Mouse (Mus musculus): ENCODE measurements around the gene Spon1. TPM values are rescaled to one million over a fixed set of nuclear protein-coding genes. Genes with fewer than 3 reads are reported as not detected.

Spon1 gene
- polyA plus RNA-seq (2015; fragmentation: Illumina TruSeq; extraction: RNeasy Lipid Tissue Mini Kit (QIAGEN cat#74804); ENCODE audit: insufficient read depth, low replicate concordance) = 2.7 TPM

DNA sequence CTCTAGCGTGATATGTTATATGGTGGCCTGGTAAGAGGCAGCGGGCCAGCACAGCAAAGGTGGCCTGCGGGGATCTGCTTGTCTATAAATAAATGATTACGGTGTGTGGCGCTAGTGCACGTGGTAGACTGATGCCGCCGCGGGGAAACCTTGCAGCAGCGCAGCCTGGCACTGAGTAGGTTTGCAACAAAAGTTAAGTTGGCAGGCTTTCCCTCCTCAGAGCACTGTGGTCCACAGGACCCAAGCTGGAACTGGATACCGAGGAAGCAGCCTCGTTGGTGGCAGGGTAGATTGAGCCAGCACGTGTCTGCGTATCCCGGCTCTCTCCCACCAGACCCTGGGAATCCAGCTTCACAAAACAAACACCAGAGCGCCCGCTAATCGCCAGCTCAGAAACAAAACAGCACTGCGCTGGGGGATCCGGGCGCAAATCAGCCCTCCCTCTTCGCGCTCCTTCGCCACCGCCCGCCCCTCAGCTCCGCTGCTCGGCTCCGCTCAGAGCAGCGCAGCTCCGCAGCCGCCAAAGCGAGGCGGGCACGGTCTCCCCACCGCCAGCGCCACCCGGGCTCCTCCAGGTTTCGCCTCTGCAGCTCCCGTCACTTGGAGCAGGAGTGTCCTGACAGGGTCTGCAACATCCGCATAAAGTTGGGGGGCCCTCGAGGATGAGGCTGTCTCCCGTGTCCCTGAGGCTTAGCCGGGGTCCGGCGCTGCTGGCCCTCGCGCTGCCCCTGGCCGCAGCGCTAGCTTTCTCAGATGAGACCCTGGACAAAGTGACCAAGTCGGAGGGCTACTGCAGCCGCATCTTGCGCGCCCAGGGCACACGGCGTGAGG is at the start of gene Spon1:
Gene Spon1 (plus strand): TSS at position 332 of the 831 bp plus-strand sequence.

Measured in spleen, adult 10 weeks (tissue).